Mouse (Mus musculus): ENCODE measurements around the gene Tmem218. TPM values are rescaled to one million over a fixed set of nuclear protein-coding genes. Genes with fewer than 3 reads are reported as not detected.

Gene Tmem218
- total and polyA plus RNA-seq, 2 experiments from 2014 or later: 4.8 to 12.8 TPM

GRCm38 (mm10) chr9:37255889-37256225 lies 47.8 kb downstream of the Tmem218 start:
- Histone ChIP-seq H3K36me3 (ENCODE audit: insufficient read depth) (no peaks in the 10 kb centered on the region), H3K4me2 (ENCODE audit: low read depth) (peak overlapping the region; percentile 77), H3K4me1 (ENCODE audit: insufficient read depth) (no peaks in the 10 kb centered on the region), H3K9ac (no peak overlapping the region), H3K4me3 (ENCODE audit: low read depth, low read length) (peak overlapping the region; percentile 36), H3K27ac (ENCODE audit: low read depth, low read length) (no peak overlapping the region), H3K9me3 (ENCODE audit: low read length) (no peaks in the 10 kb centered on the region), H3K27me3 (ENCODE audit: insufficient read depth, low read length) (no peaks in the 10 kb centered on the region)
- DNase-seq (peak; percentile 92), ATAC-seq (peak; percentile 80)
- WGBS: 26% methylated on average over 7 of the region's 7 CpGs
- TF ChIP-seq CTCF (IDR thresholded peaks at IDR 0.05; ENCODE audit: low read depth): peak; percentile 84

GRCm38 (mm10) chr9:37266622-37267021 lies 58.6 kb downstream of the Tmem218 start:
- DNase-seq (no peak), ATAC-seq (no peak)
- H3K4me3 ChIP-seq (ENCODE audit: low read depth, low read length): no peak overlapping the region
- no peaks in the 10 kb centered on the region for H3K27me3 ChIP-seq (ENCODE audit: insufficient read depth, low read length)
- H3K4me2 ChIP-seq (ENCODE audit: low read depth): no peak overlapping the region
- no peaks in the 10 kb centered on the region for H3K9me3 ChIP-seq (ENCODE audit: low read length)
- 95% methylated on average over 2 of the region's 2 CpGs for whole genome bisulfite sequencing
- no peak for TF ChIP-seq CTCF (IDR thresholded peaks at IDR 0.05; ENCODE audit: low read depth)
- no peaks in the 10 kb centered on the region for H3K4me1 ChIP-seq (ENCODE audit: insufficient read depth)
- no peak overlapping the region for H3K9ac ChIP-seq
- H3K27ac ChIP-seq (ENCODE audit: low read depth, low read length): no peak overlapping the region
- no peaks in the 10 kb centered on the region for H3K36me3 ChIP-seq (ENCODE audit: insufficient read depth)

Other genes starting within 250 kb of the Tmem218 start
- gene Pknox2, start 60.8 kb upstream of the Tmem218 start, total RNA-seq (2014; rRNA removed): 20.9 and 26.1 TPM in 2 replicates
- 26.3 and 27.9 TPM in 2 replicates for gene Pknox2, start 60.8 kb upstream of the Tmem218 start, polyA plus RNA-seq (2015; fragmentation: Nextera tagmentation; extraction: Ambion mirVana)
- 1.9 and 2.7 TPM in 2 replicates for gene Slc37a2, start 47.5 kb downstream of the Tmem218 start, total RNA-seq (2014; rRNA removed)
- 1.2 and 1.6 TPM in 2 replicates for gene Slc37a2, start 47.5 kb downstream of the Tmem218 start, polyA plus RNA-seq (2015; fragmentation: Nextera tagmentation; extraction: Ambion mirVana)
- 6.3 and 8.7 TPM in 2 replicates for gene Ccdc15, start 140.2 kb downstream of the Tmem218 start, total RNA-seq (2014; rRNA removed)
- gene Ccdc15, start 140.2 kb downstream of the Tmem218 start, polyA plus RNA-seq (2015; fragmentation: Nextera tagmentation; extraction: Ambion mirVana): 4.2 and 7.8 TPM in 2 replicates
- gene Hepacam, start 159.1 kb downstream of the Tmem218 start, total RNA-seq (2014; rRNA removed): 11.8 and 17.2 TPM in 2 replicates
- 27.8 and 39.8 TPM in 2 replicates for gene Hepacam, start 159.1 kb downstream of the Tmem218 start, polyA plus RNA-seq (2015; fragmentation: Nextera tagmentation; extraction: Ambion mirVana)
- 4.1 and 9.6 TPM in 2 replicates for gene Robo4, start 193.7 kb downstream of the Tmem218 start, total RNA-seq (2014; rRNA removed)
- gene Robo4, start 193.7 kb downstream of the Tmem218 start, polyA plus RNA-seq (2015; fragmentation: Nextera tagmentation; extraction: Ambion mirVana): 3.1 and 3.3 TPM in 2 replicates
- 1.2 and 1.9 TPM in 2 replicates for gene Robo3, start 225.0 kb downstream of the Tmem218 start, total RNA-seq (2014; rRNA removed)
- 0.48 and 1.5 TPM in 2 replicates for gene Robo3, start 225.0 kb downstream of the Tmem218 start, polyA plus RNA-seq (2015; fragmentation: Nextera tagmentation; extraction: Ambion mirVana)

All from forebrain, postnatal 0 days (tissue).